Mouse (Mus musculus) adrenal gland, postnatal 14 days (tissue): ENCODE measurements around the gene P3h3. TPM values are rescaled to one million over a fixed set of nuclear protein-coding genes. Genes with fewer than 3 reads are reported as not detected.
"Not testable (repeated sequence)": the region's sequence is repeated elsewhere in the genome, so short reads cannot be mapped to it uniquely, and the experiment has no call there.

Experiments used
- DNase-seq: peaks from one replicate; pipeline ENCODE4 v3.0.0; 2021; ENCODE audit warnings: mixed read lengths
- long read RNA-seq, 2 experiments: library from polyadenylated mRNA; stranded (forward); transcript quantifications; one replicate each; pipeline ENCODE4 v2.0.0; 2021
- total RNA-seq: library from RNA; stranded (reverse); gene quantifications from 2 replicates; pipeline ENCODE4 v1.2.3, GENCODE M21; 2021

P3h3 gene
- 21.4 and 26.1 TPM in 2 replicates for total RNA-seq
- long read RNA-seq, experiment 1, transcript P3h3-201 (15 exons, 2,850 nt) = major isoform, 15 of 18 reads
- long read RNA-seq, experiment 1, partial matches to known transcripts = 1 of 18 reads
- long read RNA-seq, experiment 1, other reads (novel, unspliced or antisense) = 2 of 18 reads
- long read RNA-seq, experiment 2, transcript P3h3-201 (15 exons, 2,850 nt) = major isoform, 14 of 18 reads
- long read RNA-seq, experiment 2, partial matches to known transcripts = 1 of 18 reads
- long read RNA-seq, experiment 2, other reads (novel, unspliced or antisense) = 3 of 18 reads

DNA sequence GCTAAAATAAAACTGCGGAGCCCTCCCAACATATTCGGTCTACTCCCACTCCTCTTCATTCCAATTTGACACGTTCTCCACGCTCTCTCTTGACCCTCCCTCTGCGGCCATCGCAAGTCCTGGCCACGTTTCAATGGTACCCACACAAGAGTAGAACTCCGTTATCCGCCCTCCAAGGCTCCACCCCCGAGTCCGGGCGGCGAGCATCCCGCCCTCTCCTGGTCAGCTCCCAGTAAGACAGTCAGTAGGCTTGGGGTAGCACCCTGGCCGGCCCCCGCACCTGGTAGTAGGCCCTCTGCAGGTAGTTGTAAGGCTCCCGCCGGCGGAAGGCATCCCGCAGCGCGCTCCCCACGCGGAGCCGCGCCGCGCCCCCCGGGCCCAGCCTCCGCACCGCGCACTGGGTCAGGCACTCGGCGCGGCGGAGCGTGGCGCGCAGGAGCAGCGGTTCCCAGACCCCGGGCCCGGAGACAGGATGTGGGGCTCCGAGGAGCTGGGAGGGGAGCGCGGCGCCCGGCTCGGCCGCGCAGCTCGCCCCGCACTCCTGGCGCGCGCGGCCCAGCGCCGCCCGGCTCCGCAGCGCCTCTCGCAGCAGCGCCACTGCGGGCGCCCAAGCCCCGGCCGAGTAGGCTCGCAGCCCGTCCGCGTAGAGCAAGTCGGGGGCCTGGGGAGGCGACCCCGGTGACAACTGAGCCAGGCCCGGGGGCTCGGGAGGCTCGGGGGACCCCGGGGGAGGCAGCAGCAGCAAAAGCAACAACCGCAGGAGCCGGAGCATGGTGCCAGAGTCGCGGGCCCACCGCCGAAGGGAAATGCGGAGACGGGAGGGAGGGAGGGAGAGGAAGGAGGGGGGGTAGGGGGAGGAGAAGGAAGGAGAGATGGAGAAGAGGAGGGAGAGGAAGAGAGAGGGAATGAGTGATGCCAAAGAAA lies at the start of gene P3h3:
Gene P3h3 (minus strand): TSS at position 837 of the 924 bp plus-strand sequence.
- peak; percentile 91 for DNase-seq

DNA sequence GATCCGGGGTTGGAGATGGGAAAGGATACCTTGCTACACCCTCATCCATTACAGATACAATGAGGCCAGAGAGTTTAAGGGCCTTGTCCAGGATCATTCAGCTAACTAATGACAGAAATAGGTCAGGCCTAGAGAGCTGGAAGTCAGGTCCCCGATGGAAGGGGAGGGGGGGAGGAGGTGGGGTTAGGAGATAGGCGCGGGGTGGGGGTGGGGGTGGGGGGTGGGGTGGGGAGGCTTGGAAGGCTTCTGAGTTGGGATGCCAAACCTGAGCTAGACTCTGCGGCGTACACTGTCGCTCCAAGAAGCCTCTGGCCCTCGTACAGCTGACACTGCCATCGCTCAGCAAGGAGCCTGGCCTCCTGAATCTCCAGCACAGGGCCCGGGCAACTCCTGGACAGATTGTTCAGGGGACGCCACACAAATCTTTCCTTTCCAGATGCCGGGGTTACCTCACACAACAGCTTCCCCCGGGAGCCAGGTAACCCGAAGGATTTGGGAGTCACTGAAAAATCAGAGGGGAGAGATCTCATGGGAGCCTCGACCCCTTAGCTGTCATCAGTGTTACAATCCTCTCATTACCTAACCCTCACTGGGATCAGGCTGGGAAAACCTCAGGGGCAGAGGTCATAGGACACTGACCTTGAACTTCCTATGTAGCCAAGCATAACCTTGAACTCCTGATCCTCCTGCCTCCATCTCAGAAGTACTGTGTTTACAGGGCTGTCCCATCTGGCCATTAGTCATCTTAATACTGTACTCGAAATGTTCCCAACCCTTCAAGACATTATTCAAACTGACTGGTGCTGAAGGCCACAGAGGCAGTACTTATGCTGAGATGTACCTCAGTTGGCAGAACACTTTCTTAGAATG lies 47.7 kb upstream of the P3h3 start:
- no peak for DNase-seq

DNA sequence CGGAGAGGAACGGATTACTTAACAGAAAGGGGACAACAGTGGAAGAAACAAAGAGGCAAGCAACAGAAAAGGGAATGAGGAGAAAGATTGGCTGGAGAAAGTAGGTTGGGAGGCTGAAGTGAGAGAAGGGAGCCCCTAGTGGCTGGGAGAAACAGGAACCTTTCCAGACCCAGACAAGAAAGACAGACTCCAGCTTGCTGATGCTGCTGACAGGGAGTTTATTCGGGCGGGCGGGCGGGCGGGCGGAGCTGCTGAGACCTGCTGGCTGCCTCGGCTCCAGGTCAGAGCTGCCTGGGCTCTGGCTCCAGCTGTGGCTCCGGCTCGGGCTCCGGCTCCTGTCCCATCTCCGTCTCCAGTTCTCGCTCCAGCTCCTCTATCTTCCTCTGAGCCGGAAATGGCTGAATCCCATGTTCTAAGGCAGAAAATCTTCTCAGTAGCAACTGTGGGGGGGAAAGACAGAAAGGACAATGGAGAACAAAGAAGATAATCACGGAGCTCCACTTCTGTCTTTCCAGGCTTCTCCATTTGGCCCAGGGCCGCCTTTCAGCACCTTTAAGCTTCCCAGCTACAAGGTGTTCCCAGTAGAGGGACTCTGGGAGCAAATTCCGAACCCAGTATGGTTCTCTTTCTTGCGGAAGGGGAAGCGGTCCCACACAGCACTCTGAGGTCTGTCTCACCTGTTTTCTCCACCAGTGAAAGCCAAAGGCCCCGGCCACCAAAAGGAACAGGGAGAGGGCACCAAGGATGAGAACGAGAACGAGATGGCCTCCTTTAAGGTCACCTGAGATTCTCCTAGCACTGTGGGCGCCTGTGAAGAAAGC lies 46.8 kb upstream of the P3h3 start:
- peak; percentile 76 for DNase-seq

DNA sequence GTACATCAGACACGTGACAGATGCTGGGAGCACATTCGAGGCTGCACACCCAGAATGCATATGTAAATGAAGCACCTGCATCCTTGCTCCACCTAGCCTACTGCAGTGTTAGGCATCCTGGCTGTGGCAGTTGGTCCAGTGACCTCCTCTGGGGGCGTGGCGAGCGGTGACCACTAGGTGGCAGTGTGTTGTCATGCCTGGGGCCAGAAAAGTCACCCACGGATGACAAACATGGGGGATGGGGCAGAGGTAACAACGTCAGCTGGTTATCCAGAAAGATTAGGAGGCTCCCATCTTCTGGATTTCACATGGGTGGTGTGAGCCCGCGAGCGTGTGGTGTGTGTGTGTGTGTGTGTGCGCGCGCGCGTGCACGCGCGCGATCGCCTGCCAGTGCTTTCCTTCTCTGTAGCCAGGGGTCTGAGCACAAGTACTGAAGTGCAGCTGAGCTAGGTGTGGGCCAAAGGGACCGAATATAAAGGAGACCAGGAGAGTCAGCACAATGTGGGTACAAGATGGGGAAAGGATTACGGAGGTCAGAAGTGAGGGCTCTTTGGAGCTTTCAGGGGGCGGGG lies 46.1 kb upstream of the P3h3 start:
- peak; percentile 98 for DNase-seq

DNA sequence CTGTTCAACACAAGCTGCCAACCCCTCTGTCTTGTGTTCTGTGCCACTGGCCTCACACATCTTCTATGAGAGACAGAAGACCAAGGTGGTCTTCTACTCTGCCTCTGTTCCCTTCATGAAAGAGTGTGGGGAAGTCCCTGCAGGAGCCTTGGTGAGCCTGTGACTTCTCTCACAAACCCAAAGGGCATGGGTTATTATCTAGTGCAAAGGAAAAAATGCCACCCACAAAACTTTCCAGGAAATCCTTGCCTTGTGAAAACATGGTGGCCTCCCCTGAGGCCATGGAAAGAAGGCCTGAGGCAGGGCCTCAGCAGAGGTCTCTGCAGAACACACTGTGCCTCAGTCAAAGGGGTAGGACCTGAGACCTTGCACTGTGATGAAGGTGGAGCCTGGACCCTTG lies 44.3 kb upstream of the P3h3 start:
- no peak for DNase-seq

DNA sequence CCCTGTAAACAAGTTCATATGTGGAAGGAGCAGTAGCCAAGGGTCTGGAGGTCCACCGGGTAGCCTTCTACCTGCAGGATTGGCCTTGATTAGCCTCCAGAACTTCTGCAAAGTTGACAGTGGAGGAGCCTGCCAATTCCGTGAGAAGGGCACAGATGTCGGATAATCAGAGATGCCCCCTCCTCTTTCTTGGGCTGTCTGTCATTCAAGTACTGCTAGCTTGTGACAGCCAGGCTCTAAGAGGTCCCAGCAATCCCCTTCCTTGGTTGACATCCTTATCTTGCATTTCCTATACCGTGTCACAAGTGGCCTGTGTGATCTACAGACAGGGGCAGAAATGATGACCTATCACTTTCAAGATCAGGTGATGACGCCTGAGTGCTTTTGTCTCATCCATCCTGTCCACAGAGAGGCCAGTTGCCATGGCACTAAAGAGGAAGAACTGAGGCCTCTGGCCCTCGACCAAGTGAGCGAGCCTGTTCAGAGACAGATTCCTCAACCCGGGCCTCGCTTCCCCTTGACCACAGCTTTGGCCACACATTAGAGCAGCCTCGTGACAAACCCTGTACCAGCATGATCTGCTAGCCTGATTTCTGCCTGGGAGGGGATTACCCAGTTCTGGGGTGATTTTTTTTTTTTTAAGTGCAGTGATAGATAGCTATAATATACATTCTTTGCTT lies 43.4 kb upstream of the P3h3 start:
- DNase-seq = no peak

DNA sequence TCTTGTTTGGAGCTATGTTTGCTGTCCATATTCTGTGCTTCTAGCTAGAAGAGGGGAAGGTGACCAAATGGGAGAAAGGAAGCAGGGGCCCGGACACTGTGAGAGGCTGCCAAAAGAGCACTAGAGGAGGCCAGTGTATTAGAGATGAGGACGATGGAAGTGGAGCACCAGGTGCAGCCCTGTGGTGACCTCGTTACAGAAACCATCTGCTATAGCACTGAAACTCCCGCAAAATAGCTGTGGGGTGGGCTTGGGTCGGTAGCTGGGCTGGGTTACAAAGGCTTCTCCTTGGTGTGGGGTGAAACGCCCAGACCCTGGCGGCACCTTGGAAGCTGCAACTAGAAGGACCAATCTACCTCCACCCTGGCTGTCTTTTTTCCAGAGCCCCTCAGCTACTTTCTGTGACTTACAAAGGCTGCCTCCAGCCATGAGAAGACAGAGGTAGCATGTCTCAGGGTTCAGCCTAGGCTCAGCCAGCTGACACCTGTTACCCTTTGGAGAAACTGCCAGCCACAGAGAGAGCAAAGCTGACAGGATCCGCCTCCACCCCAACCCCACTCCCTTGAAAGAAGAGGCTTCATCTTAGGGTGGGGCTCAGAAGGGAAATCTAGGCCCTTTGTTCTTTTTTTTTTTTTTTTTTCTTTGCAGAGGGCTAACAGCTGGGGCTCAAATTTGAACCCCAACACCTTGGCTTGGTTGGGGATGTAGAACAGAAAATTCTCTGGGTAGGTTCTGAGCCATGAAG lies 42.7 kb upstream of the P3h3 start:
- no peak for DNase-seq

DNA sequence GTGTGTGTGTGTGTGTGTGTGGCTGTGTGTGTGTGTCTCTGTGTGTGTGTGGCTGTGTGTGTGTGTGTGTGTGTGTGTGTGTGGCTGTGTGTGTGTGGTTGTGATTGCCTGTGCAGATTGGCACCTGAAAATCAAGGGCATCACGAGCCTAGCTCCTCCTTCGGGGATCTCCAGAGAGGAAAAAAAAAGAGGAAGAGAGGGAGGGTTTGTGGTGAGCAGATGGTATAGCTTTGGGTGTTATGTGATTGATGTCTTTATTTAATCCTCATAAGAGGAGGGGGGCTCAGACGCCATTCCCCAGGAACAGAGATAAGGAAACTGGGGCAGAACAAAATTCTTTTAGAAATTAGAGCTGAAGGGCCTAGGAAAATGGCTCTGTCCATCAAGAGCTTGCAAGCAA lies 40.8 kb upstream of the P3h3 start:
- no peak for DNase-seq

DNA sequence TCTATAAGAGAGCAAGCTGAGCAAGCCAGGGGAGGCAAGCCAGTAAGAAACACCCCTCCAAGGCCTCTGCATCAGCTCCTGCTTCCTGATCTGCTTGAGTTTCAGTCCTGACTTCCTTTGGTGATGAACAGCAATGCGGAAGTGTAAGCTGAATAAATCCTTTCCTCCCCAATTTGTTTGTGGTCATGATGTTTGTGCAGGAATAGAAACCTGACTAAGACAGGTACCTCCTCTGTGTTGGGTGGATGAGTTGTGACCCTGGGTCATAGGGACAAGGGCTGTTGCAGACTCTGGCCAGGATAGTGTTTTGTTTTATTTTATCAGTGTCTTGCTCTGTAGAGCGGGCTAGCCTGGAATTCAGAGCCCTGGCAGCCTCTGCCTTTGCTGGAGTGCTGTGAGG lies 36.6 kb upstream of the P3h3 start:
- DNase-seq = not testable (repeated sequence)

DNA sequence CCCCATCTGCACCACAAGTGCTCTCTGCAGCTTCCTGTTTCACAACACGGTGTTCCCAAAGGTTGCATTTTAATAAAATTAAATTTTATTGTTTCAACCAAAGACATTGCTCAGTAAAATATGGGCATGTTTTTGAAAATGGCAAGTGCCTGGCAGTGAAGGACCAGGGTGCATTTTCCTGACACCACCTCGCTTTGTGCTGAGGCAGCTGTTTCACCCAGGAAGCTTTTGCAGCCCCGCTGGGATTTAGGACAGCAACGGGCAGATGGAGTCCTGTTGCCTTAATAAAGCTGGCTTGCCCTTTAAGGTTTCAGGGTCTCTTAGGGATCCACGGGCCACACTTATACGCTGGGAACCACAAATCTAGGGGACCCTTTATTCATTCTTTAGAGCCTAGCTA lies 33.4 kb upstream of the P3h3 start:
- DNase-seq = no peak

DNA sequence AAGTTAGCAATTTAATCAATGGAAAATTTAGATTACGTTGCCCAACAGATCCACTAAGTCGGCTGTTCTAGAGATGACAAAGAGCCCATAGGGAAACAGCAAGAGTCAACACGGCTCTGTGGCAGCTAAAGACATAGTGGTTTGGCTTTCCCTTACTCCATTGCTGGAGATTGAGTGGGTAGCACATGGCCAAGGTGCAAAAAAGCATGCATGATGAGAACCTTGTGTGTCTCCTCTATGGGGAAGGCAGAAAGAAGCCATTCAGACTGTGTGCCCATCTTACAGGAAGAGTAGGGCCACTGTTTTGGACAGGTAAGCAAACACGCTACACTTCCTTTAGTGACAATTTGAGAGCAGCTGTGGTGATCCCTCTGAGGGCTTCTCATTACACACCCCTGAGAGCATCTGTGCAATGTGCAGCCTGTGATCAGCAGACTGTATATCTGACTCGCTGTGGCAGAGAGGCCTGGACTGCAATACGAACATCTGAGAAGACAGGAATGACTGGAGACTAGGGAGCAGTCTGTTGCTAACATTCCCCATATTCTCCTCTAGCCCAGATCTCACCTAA lies 31.1 kb upstream of the P3h3 start:
- DNase-seq = no peak

DNA sequence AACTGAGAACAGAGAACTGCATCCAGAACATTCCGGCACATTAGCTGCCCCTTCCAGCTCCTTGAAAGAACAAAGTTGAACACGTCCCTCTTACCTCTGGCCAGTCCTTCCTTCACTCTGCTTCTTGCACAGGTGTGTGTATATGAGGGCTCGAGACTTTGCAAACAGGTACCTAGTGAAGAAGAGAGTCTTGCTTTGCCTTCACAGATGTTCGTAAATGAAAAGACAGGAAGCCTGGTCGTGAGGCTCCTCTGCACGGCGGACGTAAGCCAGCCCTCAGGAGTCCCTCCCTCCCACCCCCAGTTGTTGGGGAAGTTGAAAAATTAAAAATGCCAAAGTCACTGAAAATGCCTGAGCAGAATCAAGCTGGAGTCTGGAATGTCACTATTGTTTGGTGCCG lies 30.4 kb upstream of the P3h3 start, which contains the start of gene Cd4:
Gene Cd4 (minus strand): TSS at position 236 of the 400 bp plus-strand sequence.
- no peak for DNase-seq

DNA sequence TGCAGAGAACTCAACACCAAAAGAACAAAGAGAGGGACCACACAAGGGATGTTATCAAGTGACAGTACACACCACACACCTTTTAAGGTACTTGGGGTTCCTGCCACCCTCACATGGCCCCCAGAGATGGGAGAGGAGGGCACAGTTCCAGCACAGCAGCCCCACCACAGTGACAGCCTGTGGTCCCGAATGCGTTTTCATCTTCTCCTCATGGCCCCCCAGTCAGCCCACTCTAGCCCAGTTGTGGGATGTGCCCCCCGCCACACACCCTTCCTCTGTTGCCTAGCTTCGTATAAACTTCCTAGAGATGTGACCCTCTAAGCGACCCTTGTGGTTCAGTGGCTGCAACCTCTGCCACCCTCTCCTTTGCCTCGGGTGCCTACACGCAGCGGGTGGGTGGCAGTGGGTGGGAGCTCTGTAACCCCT lies 28.4 kb upstream of the P3h3 start:
- no peak for DNase-seq

DNA sequence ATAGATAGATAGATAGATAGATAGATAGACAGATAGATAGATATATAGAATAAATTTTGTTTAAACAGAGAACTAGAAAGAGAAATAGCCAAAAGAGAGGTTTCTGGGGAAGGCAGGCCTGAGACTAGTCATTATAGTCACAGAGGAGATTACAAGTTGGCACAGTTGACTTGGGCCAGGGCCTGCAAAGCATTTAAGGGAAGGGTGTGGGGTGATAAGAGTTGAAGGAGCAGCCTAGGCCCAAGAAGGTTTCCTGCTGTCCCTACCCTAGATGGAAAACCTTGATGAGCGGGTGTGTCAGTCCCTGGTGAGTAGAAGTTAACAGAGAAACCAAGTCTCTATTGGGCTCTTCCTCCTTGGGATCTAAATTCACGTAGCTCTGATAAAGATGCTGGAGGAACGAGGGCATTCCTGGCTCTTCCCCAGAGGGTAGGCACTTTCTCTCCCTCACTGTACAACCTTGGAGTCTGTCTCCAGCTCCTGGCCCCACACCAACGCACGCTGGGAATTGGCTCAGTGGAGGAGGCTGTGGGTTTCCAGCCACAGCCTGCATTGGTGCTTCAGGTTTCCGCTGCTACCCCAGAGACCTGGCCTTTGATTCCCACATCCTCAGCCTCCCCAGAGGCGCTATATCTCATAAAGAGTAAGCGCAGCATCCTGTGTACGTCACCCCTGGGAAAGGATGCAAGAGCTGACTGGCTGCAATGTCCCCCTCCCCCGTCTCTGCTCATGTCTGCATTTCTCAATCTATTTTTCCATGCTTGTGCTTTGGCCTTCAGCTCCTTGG lies 27.4 kb upstream of the P3h3 start:
- DNase-seq = peak; percentile 32

DNA sequence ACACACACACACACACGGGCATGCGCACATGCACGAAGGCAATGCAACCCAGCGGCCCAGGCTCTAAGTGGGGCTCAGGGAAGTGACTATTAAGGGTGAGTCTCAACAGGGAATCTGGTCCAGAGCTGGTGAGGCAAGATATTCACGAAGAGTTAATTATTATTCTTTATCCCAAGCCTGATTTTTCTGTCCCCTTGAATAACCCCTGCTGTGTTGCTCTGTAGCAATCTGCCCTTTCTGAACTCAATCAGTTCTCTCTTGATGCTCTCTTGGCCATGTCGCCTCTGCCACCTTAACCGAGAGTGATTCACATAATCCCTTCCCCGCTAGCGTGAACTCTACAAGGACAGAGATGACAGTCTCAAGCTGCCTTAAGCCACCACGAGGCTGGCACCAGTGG lies 25.8 kb upstream of the P3h3 start:
- no peak for DNase-seq

DNA sequence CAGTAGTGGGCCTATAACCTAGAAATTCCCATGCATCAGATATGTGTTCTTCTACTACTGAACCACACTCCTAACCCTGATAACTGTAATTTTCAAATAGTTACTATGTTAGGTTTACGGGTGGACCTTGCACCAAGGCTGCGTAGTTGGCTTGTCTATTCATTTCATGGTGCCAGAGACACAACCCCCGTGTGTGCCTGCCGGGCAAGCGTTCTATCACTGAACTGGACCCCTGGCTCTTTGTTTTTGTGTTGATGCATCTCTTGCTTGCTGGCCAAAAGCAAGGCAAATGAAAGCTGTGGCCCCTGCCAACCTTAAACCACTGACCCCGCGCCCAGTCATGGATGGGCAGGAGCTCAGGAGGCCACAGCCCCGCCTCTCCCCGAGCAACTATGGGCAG lies 24.3 kb upstream of the P3h3 start:
- DNase-seq = no peak

DNA sequence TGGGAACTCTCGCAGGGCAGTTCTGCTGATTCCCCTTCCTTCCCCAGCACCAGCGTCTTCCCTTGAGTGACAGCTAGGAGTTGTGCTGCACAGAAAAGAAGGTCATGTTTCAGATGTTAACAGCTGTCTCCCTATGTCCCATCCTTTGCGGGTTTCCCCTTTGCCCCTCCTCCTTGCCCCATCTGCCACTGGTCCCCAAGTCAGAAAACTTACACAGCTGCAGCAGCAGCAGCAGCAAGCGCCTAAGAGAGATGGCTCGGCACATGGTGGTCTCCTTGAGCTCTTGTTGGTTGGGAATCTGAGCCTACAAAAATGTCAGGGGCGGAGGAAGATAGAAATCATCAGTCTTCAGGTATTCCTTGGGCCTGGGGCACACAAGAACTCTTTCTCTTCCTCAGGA lies 21.8 kb upstream of the P3h3 start:
- no peak for DNase-seq

DNA sequence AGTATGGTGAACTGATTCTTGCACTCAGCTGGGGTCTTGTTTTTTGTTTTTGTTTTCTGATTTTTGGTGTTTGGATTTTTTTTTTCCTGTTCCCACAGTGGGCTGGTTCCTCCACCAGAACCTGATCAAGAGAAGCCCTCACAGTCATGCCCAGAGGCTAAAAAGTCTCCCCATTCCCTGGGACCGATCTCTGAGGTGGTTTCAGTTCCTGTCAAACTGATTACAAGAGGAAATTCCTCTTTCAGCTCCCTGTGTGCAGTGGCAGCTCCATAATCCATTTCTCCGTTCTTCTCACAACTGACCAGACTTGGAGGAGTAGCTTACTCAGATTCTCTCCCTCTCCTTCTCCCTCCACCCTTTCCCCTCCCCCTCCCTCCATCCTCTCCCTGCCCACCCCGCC lies 16.8 kb upstream of the P3h3 start:
- DNase-seq = no peak

DNA sequence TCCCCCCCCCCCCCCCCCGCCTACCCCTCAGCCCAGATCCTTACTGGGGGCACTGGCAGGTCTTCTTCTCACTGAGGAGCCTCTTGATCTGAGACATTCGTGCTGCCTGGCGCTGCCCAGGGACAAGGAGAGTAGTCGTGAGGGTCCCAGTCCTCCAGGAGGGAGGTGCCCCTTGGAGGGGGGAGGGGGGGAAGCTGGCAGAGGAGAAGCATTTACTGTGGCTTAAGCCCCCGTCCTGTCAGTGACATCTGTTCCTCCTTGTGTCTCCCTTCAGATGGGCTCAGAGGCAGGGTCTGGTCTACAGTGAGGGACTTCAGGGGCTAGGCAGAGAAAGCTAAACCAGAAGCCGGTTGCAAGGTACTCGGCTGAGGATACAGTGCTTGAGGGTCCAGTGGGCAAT lies 9.0 kb upstream of the P3h3 start:
- no peak for DNase-seq
